Mouse (Mus musculus): ENCODE data around the gene Mt1.
A peak's percentile ranks its signal among the peaks of the same experiment; 100 is the strongest.

The Mt1 gene

GRCm38 (mm10) chr8:94173848-94174403, 5.0 kb upstream of the Mt1 start:
- DNase-seq: no peak

- no peak for DNase-seq
Measured at GRCm38 (mm10) chr8:94174619-94175213, 4.2 kb upstream of the Mt1 start.

GRCm38 (mm10) chr8:94177716-94178390, 1.0 kb upstream of the Mt1 start:
- no peak for DNase-seq

GRCm38 (mm10) chr8:94179713-94180560, 1.1 kb downstream of the Mt1 start:
- DNase-seq: no peak

GRCm38 (mm10) chr8:94180561-94180908, 1.7 kb downstream of the Mt1 start:
- DNase-seq: no peak

- no peak for DNase-seq
Measured at GRCm38 (mm10) chr8:94182055-94182929, 3.4 kb downstream of the Mt1 start.

- peak; percentile 53 to 68 for DNase-seq
Measured at GRCm38 (mm10) chr8:94183117-94183516, 4.2 kb downstream of the Mt1 start.

- no peak for DNase-seq
Measured at GRCm38 (mm10) chr8:94184357-94184843, 5.5 kb downstream of the Mt1 start.

- DNase-seq: no peak
Measured at GRCm38 (mm10) chr8:94185791-94186190, 6.9 kb downstream of the Mt1 start.

GRCm38 (mm10) chr8:94186542-94186941, 7.7 kb downstream of the Mt1 start:
- DNase-seq: peak; percentile 43 to 70

GRCm38 (mm10) chr8:94187290-94188002, 8.6 kb downstream of the Mt1 start:
- DNase-seq: no peak

- no peak for DNase-seq
Measured at GRCm38 (mm10) chr8:94189275-94190031, 10.6 kb downstream of the Mt1 start.

GRCm38 (mm10) chr8:94191101-94191691, 12.3 kb downstream of the Mt1 start:
- DNase-seq: peak; percentile 72 to 73

- no peak for DNase-seq
Measured at GRCm38 (mm10) chr8:94192926-94193325, 14.0 kb downstream of the Mt1 start.

GRCm38 (mm10) chr8:94194591-94195223, 15.8 kb downstream of the Mt1 start:
- DNase-seq: no peak

- peak in 1 of 2 experiments; percentile 55 for DNase-seq
Measured at GRCm38 (mm10) chr8:94199202-94199869, 20.5 kb downstream of the Mt1 start.

- DNase-seq: no peak
Measured at GRCm38 (mm10) chr8:94204043-94204442, 25.2 kb downstream of the Mt1 start.

- peak in 1 of 2 experiments; percentile 59 for DNase-seq
Measured at GRCm38 (mm10) chr8:94205736-94206135, 26.9 kb downstream of the Mt1 start.

GRCm38 (mm10) chr8:94206256-94206655, 27.4 kb downstream of the Mt1 start:
- DNase-seq: no peak
